Mouse (Mus musculus): Measurements from ENCODE around the gene Atp1a3. TPM values are rescaled to one million over a fixed set of nuclear protein-coding genes. Genes with fewer than 3 reads are reported as not detected.

The Atp1a3 gene
- total RNA-seq, 2 experiments from 2014 or later, result 5.4 TPM; not detected in 1

- ATAC-seq (replicated peaks; ENCODE audit: low FRiP score, poor library complexity, severe bottlenecking), result no peak
These were observed 36.0 kb downstream of the Atp1a3 start for GRCm38 (mm10) chr7:24969805-24970204.

GRCm38 (mm10) chr7:24968463-24968862, 37.3 kb downstream of the Atp1a3 start:
- ATAC-seq (replicated peaks; ENCODE audit: low FRiP score, poor library complexity, severe bottlenecking), result no peak

DNA sequence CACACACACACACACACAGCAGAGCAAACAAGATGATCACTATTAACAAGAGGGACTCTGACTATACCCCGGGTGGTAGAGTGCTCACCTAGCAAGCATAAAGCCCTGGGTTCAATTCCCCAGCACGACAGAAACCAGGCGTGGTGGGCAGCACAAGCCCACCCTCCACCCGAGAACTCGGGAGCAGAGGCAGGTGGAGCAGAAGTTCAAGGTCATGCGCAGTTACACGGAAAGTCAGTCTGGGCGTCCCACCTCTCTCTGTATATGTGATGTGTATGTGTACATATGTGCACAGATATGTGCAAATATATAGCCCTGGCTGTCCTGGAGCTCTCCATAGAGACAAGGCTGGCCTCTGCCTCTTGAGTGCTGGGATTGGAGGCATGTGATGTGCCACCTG, 37.8 kb downstream of the Atp1a3 start:
- no peak for ATAC-seq (replicated peaks; ENCODE audit: low FRiP score, poor library complexity, severe bottlenecking)

DNA sequence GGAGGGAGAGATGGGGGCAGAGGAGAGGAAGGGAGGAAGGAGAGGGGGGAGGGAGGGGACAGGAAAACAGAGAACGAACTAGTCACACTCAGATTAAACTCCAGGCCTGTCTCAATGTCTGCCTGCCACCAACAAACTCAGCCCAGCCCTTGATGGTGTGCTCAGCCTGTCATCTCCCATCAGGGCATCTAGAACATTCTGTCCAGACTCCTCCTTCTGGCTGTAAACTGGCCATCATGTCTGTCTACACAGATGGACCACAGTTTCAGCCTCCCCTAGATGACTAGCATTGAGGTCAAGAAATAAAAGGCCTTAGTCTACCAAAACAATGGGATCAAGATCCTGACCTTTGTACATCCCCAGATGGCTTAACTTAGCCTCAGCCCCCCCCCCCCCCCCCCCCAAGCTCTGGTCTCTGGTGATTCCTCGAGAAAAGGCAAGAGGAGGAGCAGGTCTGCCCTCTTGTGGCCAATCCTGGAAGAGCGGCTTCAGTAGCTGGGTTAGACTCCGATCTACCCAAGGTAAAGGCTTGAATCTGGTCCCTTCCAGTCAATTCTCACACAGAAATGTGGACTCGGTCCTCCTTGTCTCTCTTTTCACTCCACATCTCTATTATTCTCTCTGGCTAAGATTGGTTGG, 40.7 kb downstream of the Atp1a3 start:
- ATAC-seq (replicated peaks; ENCODE audit: low FRiP score, poor library complexity, severe bottlenecking), result no peak

- ATAC-seq (replicated peaks; ENCODE audit: low FRiP score, poor library complexity, severe bottlenecking), result no peak
These were observed 41.5 kb downstream of the Atp1a3 start for GRCm38 (mm10) chr7:24964288-24964687.

GRCm38 (mm10) chr7:24955226-24955625, 50.5 kb downstream of the Atp1a3 start:
- no peak for ATAC-seq (replicated peaks; ENCODE audit: low FRiP score, poor library complexity, severe bottlenecking)

- ATAC-seq (replicated peaks; ENCODE audit: low FRiP score, poor library complexity, severe bottlenecking), result no peak
These were observed 51.3 kb downstream of the Atp1a3 start for GRCm38 (mm10) chr7:24954450-24954849.

DNA sequence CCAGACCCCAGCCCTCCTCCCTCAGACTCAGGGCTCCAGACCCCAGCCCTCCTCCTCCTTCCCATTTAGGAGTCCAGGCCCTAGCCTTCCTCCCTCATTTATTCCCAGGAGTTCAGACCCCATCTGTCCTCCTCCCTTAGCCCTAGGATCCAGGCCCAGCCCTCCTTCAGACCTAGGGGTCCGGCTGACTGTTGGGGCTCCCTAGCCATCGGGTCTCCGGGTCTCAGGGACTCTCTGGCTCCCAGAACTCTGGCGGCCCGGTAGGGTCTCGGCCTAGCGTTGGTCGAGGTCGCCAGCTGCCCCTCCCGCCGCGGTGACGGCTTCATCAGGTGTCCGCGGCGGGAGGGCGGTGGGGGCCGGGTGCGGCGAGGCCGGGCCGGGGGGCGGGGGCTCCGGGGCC, 51.8 kb downstream of the Atp1a3 start:
- no peak for ATAC-seq (replicated peaks; ENCODE audit: low FRiP score, poor library complexity, severe bottlenecking)

GRCm38 (mm10) chr7:24949958-24950623, 55.7 kb downstream of the Atp1a3 start:
- ATAC-seq (replicated peaks; ENCODE audit: low FRiP score, poor library complexity, severe bottlenecking), result 0 out of 2 replicates have a peak, but pooled peaks have one; percentile 55

DNA sequence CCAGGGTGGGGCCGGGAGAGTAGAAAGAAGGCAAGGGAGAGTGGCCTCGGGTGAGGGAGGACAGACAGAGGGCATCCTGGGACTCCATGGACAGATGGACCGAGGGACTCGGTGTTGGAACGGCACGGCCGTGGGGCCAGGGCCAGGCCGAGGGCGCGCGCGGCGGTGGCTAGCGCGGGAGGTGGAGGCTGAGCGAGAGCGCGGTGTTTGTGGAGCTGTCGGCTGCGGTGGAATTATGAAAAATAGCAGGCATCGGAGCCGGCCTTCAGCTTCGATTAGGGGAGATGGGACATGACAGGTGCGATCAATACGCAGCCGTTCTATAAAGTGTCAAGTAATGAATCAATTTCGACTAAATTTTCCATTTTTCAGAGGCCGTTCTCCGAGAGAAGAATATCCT, 57.0 kb downstream of the Atp1a3 start:
- no peak for ATAC-seq (replicated peaks; ENCODE audit: low FRiP score, poor library complexity, severe bottlenecking)

- ATAC-seq (replicated peaks; ENCODE audit: low FRiP score, poor library complexity, severe bottlenecking), result no peak
These were observed 58.3 kb downstream of the Atp1a3 start for GRCm38 (mm10) chr7:24947316-24948048.

GRCm38 (mm10) chr7:24944257-24944950, 61.4 kb downstream of the Atp1a3 start, which contains the start of gene Gm4881:
Gene Gm4881, minus strand, starts transcription at chr7:24944494.
- no peak for ATAC-seq (replicated peaks; ENCODE audit: low FRiP score, poor library complexity, severe bottlenecking)

DNA sequence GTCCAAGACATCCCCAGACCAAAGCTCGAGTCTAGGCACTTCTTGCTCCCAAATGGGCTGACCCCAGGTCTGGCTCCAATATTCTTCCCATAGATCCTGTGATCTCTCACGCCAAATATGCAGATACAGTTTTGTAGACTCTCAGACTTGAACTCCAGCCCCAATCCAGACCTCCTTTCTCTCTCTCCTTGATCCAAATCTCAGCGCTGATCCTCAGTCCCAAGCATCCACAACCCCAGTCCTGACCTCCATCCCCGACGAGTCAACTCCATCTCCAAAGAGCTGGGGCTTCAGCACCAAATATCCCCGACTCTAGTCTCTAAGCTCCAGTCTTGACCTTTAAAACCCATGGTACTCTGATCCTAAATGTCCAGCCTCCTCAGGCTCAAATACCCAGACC, 62.1 kb downstream of the Atp1a3 start:
- no peak for ATAC-seq (replicated peaks; ENCODE audit: low FRiP score, poor library complexity, severe bottlenecking)

DNA sequence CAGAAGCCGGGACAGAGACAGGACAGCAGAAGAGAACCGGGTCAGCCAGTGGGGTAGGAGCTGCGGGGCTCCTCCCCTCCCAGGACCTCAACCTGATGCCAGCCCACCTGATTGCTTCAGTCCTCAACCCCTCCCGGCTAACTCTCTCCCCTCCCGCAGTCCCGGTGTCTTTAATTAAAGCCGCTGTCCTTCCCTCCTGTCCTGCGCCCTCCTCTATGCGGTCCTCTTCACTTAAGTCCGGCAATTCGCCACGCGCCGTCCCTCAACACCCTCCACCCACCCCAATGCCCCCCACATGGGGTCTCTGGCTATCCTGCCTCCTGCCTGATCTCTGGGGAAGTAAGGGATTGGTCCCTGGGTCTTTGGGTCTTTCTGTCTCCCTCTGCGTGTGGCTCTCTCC, 74.1 kb downstream of the Atp1a3 start:
- no peak for ATAC-seq (replicated peaks; ENCODE audit: low FRiP score, poor library complexity, severe bottlenecking)

GRCm38 (mm10) chr7:24930475-24930874, 75.3 kb downstream of the Atp1a3 start:
- no peak for ATAC-seq (replicated peaks; ENCODE audit: low FRiP score, poor library complexity, severe bottlenecking)

Other genes starting within 250 kb of the Atp1a3 start
- gene Cd177, start 245.6 kb downstream of the Atp1a3 start, total RNA-seq (2015; ENCODE audit: low replicate concordance), result 39.4 and 55.5 TPM in 2 replicates
- 37.9 and 49.0 TPM in 2 replicates for gene Cd177, start 245.6 kb downstream of the Atp1a3 start, total RNA-seq (2017; ENCODE audit: low replicate concordance)
- 6.8 and 7.1 TPM in 2 replicates for gene Ceacam10, start 228.8 kb downstream of the Atp1a3 start, total RNA-seq (2015; ENCODE audit: low replicate concordance)
- gene Ceacam10, start 228.8 kb downstream of the Atp1a3 start, total RNA-seq (2017; ENCODE audit: low replicate concordance), result 1.7 TPM in 1 of 2 replicates, not detected in the other
- not detected in 2 replicates for gene Gm9844, start 143.7 kb downstream of the Atp1a3 start, total RNA-seq (2015; ENCODE audit: low replicate concordance)
- 0.90 and 3.6 TPM in 2 replicates for gene Gm9844, start 143.7 kb downstream of the Atp1a3 start, total RNA-seq (2017; ENCODE audit: low replicate concordance)
- not detected in 2 replicates for gene Lypd4, start 136.0 kb downstream of the Atp1a3 start, total RNA-seq (2015; ENCODE audit: low replicate concordance)
- gene Lypd4, start 136.0 kb downstream of the Atp1a3 start, total RNA-seq (2017; ENCODE audit: low replicate concordance), result not detected in 2 replicates
- gene Dmrtc2, start 135.9 kb downstream of the Atp1a3 start, total RNA-seq (2015; ENCODE audit: low replicate concordance), result not detected in 2 replicates
- gene Dmrtc2, start 135.9 kb downstream of the Atp1a3 start, total RNA-seq (2017; ENCODE audit: low replicate concordance), result not detected in 2 replicates
- gene Rps19, start 121.6 kb downstream of the Atp1a3 start, total RNA-seq (2015; ENCODE audit: low replicate concordance), result 818 and 840 TPM in 2 replicates
- 217 and 310 TPM in 2 replicates for gene Rps19, start 121.6 kb downstream of the Atp1a3 start, total RNA-seq (2017; ENCODE audit: low replicate concordance)
- 56.2 and 74.6 TPM in 2 replicates for gene Cd79a, start 108.6 kb downstream of the Atp1a3 start, total RNA-seq (2015; ENCODE audit: low replicate concordance)
- gene Cd79a, start 108.6 kb downstream of the Atp1a3 start, total RNA-seq (2017; ENCODE audit: low replicate concordance), result 12.7 and 14.7 TPM in 2 replicates
- gene Arhgef1, start 103.0 kb downstream of the Atp1a3 start, total RNA-seq (2015; ENCODE audit: low replicate concordance), result 36.4 and 59.1 TPM in 2 replicates
- 35.8 and 40.3 TPM in 2 replicates for gene Arhgef1, start 103.0 kb downstream of the Atp1a3 start, total RNA-seq (2017; ENCODE audit: low replicate concordance)
- gene Gm4881, start 61.5 kb downstream of the Atp1a3 start, total RNA-seq (2015; ENCODE audit: low replicate concordance), result not detected in 2 replicates
- not detected in 2 replicates for gene Gm4881, start 61.5 kb downstream of the Atp1a3 start, total RNA-seq (2017; ENCODE audit: low replicate concordance)
- gene Rabac1, start 33.2 kb downstream of the Atp1a3 start, total RNA-seq (2015; ENCODE audit: low replicate concordance), result 8.3 and 8.8 TPM in 2 replicates
- 7.3 and 18.0 TPM in 2 replicates for gene Rabac1, start 33.2 kb downstream of the Atp1a3 start, total RNA-seq (2017; ENCODE audit: low replicate concordance)
- 5.4 and 12.3 TPM in 2 replicates for gene Grik5, start 66.4 kb upstream of the Atp1a3 start, total RNA-seq (2015; ENCODE audit: low replicate concordance)
- gene Grik5, start 66.4 kb upstream of the Atp1a3 start, total RNA-seq (2017; ENCODE audit: low replicate concordance), result 2.2 and 3.7 TPM in 2 replicates
- 7.5 and 7.6 TPM in 2 replicates for gene Zfp574, start 66.6 kb upstream of the Atp1a3 start, total RNA-seq (2015; ENCODE audit: low replicate concordance)
- 4.5 and 6.0 TPM in 2 replicates for gene Zfp574, start 66.6 kb upstream of the Atp1a3 start, total RNA-seq (2017; ENCODE audit: low replicate concordance)
- gene Pou2f2, start 173.8 kb upstream of the Atp1a3 start, total RNA-seq (2015; ENCODE audit: low replicate concordance), result 4.2 and 6.1 TPM in 2 replicates
- gene Pou2f2, start 173.8 kb upstream of the Atp1a3 start, total RNA-seq (2017; ENCODE audit: low replicate concordance), result 1.6 and 2.7 TPM in 2 replicates
- 29.9 and 31.4 TPM in 2 replicates for gene Dedd2, start 214.7 kb upstream of the Atp1a3 start, total RNA-seq (2015; ENCODE audit: low replicate concordance)
- gene Dedd2, start 214.7 kb upstream of the Atp1a3 start, total RNA-seq (2017; ENCODE audit: low replicate concordance), result 87.7 and 89.0 TPM in 2 replicates
- gene Zfp526, start 215.5 kb upstream of the Atp1a3 start, total RNA-seq (2015; ENCODE audit: low replicate concordance), result 18.0 and 32.8 TPM in 2 replicates
- 27.6 and 29.6 TPM in 2 replicates for gene Zfp526, start 215.5 kb upstream of the Atp1a3 start, total RNA-seq (2017; ENCODE audit: low replicate concordance)
- gene Gsk3a, start 231.9 kb upstream of the Atp1a3 start, total RNA-seq (2015; ENCODE audit: low replicate concordance), result 122 and 132 TPM in 2 replicates
- gene Gsk3a, start 231.9 kb upstream of the Atp1a3 start, total RNA-seq (2017; ENCODE audit: low replicate concordance), result 53.0 and 74.3 TPM in 2 replicates
- 0.72 and 3.4 TPM in 2 replicates for gene Erf, start 244.8 kb upstream of the Atp1a3 start, total RNA-seq (2015; ENCODE audit: low replicate concordance)
- gene Erf, start 244.8 kb upstream of the Atp1a3 start, total RNA-seq (2017; ENCODE audit: low replicate concordance), result 0.61 and 1.8 TPM in 2 replicates

Data from erythroid progenitor cell, adult 5-6 weeks (primary cell).